Mouse (Mus musculus) left cerebral cortex, adult 2 months (tissue): Measurements from ENCODE around the gene Olfr1206. TPM values are rescaled to one million over a fixed set of nuclear protein-coding genes. Genes with fewer than 3 reads are reported as not detected.

Experiments
- DNase-seq, 2 experiments: peaks; one replicate each; pipeline ENCODE4 v3.0.0; 2021 to 2022; ENCODE audit warnings: low spot score in 2 of 2, mixed read lengths in 1 of 2; ENCODE audit errors: extremely low spot score in 1 of 2
- H3K27ac ChIP-seq: fragments of 200-600 bp; 2 replicates; pipeline ENCODE4 v1.8.1; 2022
- H3K4me3 ChIP-seq: fragments of 200-600 bp; 2 replicates; pipeline ENCODE4 v1.8.1; 2022
- CTCF ChIP-seq: fragments of 200-600 bp; IDR thresholded peaks from 2 replicates; pipeline ENCODE4 v1.8.1; 2022; ENCODE audit warnings: antibody characterized with exemption, mild to moderate bottlenecking, moderate library complexity
- intact Hi-C: fragments of 180-260 bp; cut with DNase I; formaldehyde crosslinking; loops from one replicate; pipeline ENCODE4 v1.15.1; 2025
- long read RNA-seq, 2 experiments: library from polyadenylated mRNA; stranded (forward); transcript quantifications; one replicate each; pipeline ENCODE4 v2.0.0; 2021; ENCODE audit warnings: borderline mapping rate in 2 of 2
- total RNA-seq, 2 experiments: library from RNA; stranded (reverse); gene quantifications; 2 replicates each; pipeline ENCODE4 v1.2.3; 2021

Olfr1206 gene
- total RNA-seq, result not detected
- long read RNA-seq, experiment 1, result 0 reads
- long read RNA-seq, experiment 2, result 0 reads

DNA sequence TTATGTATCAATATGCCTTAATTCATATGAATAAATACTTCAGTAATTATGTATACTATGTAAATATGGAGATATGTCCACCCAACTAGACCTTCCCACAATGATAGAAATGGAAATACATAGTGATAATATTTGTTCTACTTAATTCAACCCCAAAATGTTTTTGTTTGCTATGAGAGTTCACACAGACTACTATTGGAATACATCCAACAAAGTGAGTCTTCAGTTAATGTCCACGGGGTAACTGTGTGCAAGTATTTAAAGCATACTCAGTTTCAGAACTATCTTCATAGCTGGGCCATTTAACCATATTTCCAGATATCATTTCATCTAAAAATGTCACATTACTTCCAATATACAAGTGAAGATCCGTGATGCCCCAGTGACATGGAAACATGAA, at the start of gene Olfr1206:
Gene Olfr1206 (plus strand): TSS at position 301 of the 400 bp plus-strand sequence.
- intact Hi-C loops, result no loop called here
- DNase-seq, result no peak
- no peak within 1 kb of the TSS for H3K27ac ChIP-seq
- H3K4me3 ChIP-seq, result no peak within 1 kb of the TSS
- TF ChIP-seq CTCF, result no peak

DNA sequence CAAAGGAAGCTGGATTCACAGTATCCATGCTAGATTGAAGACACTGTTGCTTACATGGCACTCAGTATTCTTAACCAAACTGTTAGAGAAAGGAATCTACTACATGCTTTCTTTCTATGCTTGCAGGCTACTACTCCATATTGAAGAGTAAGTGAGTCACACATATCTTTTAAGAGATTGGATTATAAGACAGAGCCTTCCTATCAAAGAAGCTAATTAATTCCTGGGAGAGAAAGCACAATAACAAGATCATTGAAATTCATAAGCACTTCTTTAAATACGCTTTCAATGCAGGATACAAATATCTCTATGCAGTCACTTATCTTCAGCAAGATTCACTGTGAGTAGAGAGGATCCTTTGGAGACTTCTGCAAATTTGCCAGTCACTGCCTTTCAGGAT, 48.8 kb upstream of the Olfr1206 start, which contains the start of gene Olfr1202:
Gene Olfr1202 (plus strand): TSS at position 301 of the 400 bp plus-strand sequence.
- DNase-seq, result no peak
- no peak for TF ChIP-seq CTCF
- Histone ChIP-seq H3K27ac (no peak within 1 kb of the TSS), H3K4me3 (no peak within 1 kb of the TSS)
- intact Hi-C loops, result no loop called here

DNA sequence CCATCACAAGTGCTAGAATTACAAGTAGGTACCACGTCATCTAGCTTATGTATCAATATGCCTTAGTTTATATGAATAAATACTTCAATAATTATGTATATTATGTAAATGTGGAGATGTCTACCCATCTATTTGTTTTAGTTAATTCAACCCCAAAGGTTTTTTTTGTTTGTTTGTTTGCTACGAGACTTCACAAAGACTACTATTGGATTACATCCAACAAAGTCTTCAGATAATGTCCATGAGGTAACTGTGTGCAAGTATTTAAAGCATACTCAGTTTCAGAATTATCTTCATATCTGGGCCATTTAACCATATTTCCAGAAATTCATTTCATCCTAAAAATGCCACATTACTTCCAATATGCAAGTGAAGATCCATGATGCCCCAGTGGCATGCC, 33.6 kb upstream of the Olfr1206 start, which contains the start of gene Olfr1205:
Gene Olfr1205 (plus strand): TSS at position 301 of the 400 bp plus-strand sequence.
- TF ChIP-seq CTCF, result no peak
- H3K27ac ChIP-seq, result no peak within 1 kb of the TSS
- no peak within 1 kb of the TSS for H3K4me3 ChIP-seq
- DNase-seq, result no peak
- intact Hi-C loops, result no loop called here

DNA sequence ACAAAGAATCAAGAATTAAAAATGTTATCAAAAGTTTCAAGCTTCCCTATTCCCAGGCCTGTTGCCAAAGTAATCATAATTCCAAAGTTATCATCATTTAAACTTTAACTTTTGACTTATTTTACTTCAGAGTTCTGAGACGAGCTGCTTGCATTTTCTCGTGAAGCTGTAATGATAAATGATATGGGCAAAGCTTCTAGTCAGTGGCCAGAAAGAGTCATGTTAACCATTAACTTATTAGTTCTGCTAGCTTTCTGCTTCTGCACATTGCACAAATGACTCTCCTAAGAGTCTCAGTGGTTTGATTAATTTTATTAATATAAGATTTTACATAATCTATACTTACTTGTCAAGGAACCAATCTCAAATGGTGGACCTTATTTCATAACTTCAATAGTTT, 24.6 kb upstream of the Olfr1206 start:
- DNase-seq, result no peak
- Histone ChIP-seq H3K27ac (no peak overlapping the region), H3K4me3 (no peak overlapping the region)
- TF ChIP-seq CTCF, result no peak
- intact Hi-C loops, result no loop called here

DNA sequence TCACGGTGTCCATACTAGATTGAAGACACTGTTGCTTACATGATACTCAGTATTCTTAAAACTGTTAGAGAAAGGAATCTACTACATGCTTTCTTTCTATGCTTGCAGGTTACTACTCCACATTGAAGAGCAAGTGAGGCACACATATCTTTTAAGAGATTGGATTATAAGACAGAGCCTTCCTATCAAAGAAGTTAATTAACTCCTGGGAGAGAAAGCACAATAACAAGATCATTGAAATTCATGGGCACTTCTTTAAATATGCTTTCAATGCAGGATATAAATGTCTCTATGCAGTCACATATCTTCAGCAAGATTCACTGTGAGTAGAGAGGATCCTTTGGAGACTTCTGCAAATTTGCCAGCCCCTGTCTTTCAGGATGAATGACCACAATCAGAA, 14.0 kb upstream of the Olfr1206 start, which contains the start of gene Olfr1204:
Gene Olfr1204 (plus strand): TSS at position 301 of the 400 bp plus-strand sequence.
- DNase-seq, result no peak
- TF ChIP-seq CTCF, result no peak
- intact Hi-C loops, result no loop called here
- no peak within 1 kb of the TSS for H3K27ac ChIP-seq
- no peak within 1 kb of the TSS for H3K4me3 ChIP-seq

DNA sequence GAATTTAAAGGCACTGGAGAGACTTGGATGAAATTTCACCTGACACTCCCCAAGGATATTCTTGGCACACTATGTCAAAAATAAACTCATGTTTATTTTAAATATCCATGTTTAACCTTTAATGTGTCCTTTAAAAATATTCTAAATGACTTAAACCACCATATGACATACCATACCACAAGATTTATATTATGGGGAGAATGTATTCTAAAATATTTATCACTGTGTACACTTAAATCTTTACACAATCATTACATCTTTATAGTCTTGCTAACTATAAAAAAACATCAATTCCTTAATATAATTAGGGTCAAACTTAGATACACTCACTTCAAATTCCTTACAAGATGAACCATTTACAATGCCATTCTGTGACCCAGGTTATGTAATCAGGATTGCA, 39.2 kb downstream of the Olfr1206 start, which contains the start of gene Olfr1208:
Gene Olfr1208 (minus strand): TSS at position 101 of the 400 bp plus-strand sequence.
- no peak for DNase-seq
- Histone ChIP-seq H3K4me3 (no peak within 1 kb of the TSS), H3K27ac (no peak within 1 kb of the TSS)
- TF ChIP-seq CTCF, result no peak
- intact Hi-C loops, result no loop called here

DNA sequence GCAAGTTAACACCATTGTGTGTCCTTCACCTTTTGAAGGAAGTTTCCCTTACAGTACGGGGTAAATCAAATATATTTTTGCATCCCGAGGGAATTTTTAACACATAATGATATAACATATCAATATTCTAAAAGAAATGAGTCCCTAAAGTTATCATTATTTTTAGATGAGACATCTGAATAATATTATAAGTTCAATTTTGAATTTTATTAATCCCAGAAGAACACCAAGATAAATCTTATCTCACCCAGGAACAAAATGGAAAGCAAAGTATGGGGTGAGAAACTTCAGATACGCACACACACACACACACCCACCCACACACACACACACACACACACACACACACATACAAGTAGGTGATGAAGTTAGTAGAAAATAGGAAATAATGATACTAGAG, 52.0 kb downstream of the Olfr1206 start, which contains the start of gene Olfr1209:
Gene Olfr1209 (minus strand): TSS at position 101 of the 400 bp plus-strand sequence.
- intact Hi-C loops, result no loop called here
- no peak within 1 kb of the TSS for H3K4me3 ChIP-seq
- H3K27ac ChIP-seq, result no peak within 1 kb of the TSS
- DNase-seq, result no peak
- no peak for TF ChIP-seq CTCF

Other genes starting within 250 kb of the Olfr1206 start
- under 1 TPM in 1 of 2 experiments, not detected in 1; 0.05 TPM for gene Olfr1191-ps1, start 222.7 kb upstream of the Olfr1206 start, total RNA-seq
- not detected for gene Olfr1192-ps1, start 214.7 kb upstream of the Olfr1206 start, total RNA-seq
- gene Olfr1193, start 187.6 kb upstream of the Olfr1206 start, total RNA-seq, result not detected
- gene Olfr1195, start 174.0 kb upstream of the Olfr1206 start, total RNA-seq, result not detected
- not detected for gene Olfr1196, start 158.6 kb upstream of the Olfr1206 start, total RNA-seq
- gene Olfr1197, start 130.9 kb upstream of the Olfr1206 start, total RNA-seq, result not detected
- gene Olfr1198, start 111.9 kb upstream of the Olfr1206 start, total RNA-seq, result not detected
- gene Olfr1199, start 102.8 kb upstream of the Olfr1206 start, total RNA-seq, result not detected
- not detected for gene Olfr1200, start 92.7 kb upstream of the Olfr1206 start, total RNA-seq
- gene Olfr1201, start 70.2 kb upstream of the Olfr1206 start, total RNA-seq, result not detected
- not detected for gene Olfr1202, start 48.7 kb upstream of the Olfr1206 start, total RNA-seq
- not detected for gene Olfr1205, start 33.5 kb upstream of the Olfr1206 start, total RNA-seq
- gene Olfr1204, start 13.9 kb upstream of the Olfr1206 start, total RNA-seq, result not detected
- gene Olfr1208, start 39.1 kb downstream of the Olfr1206 start, total RNA-seq, result not detected
- gene Olfr1209, start 51.9 kb downstream of the Olfr1206 start, total RNA-seq, result not detected
- not detected for gene Olfr1211, start 74.9 kb downstream of the Olfr1206 start, total RNA-seq
- not detected for gene Olfr1212, start 90.7 kb downstream of the Olfr1206 start, total RNA-seq
- not detected for gene Gm13762, start 117.0 kb downstream of the Olfr1206 start, total RNA-seq
- not detected for gene Olfr1214, start 129.4 kb downstream of the Olfr1206 start, total RNA-seq
- not detected for gene Olfr1215, start 143.7 kb downstream of the Olfr1206 start, total RNA-seq
- gene Olfr1216, start 155.1 kb downstream of the Olfr1206 start, total RNA-seq, result not detected
- not detected for gene Olfr1217, start 168.8 kb downstream of the Olfr1206 start, total RNA-seq
- not detected for gene Olfr1218, start 198.0 kb downstream of the Olfr1206 start, total RNA-seq
- not detected for gene Olfr1219, start 220.3 kb downstream of the Olfr1206 start, total RNA-seq
- not detected for gene Olfr1220, start 243.6 kb downstream of the Olfr1206 start, total RNA-seq